Mouse (Mus musculus) retina, postnatal 7 days (tissue): ENCODE results near the gene Mrpl58.

ENCODE experiments used
- DNase-seq: peaks from one replicate; pipeline ENCODE4 v3.0.0-alpha.2; 2012; ENCODE audit warnings: low read depth, low spot score

Mrpl58 gene

GRCm38 (mm10) chr11:115457405-115457804 lies 53.9 kb downstream of the Mrpl58 start:
- DNase-seq, result no peak

- no peak for DNase-seq
Measured at GRCm38 (mm10) chr11:115460976-115461375, 57.4 kb downstream of the Mrpl58 start.

- no peak for DNase-seq
Measured at GRCm38 (mm10) chr11:115461846-115462242, 58.3 kb downstream of the Mrpl58 start.
